Mouse (Mus musculus): ENCODE data around the gene Gm45234. TPM values are rescaled to one million over a fixed set of nuclear protein-coding genes. Genes with fewer than 3 reads are reported as not detected.

The Gm45234 gene
- polyA plus RNA-seq, 1 experiment = not detected

DNA sequence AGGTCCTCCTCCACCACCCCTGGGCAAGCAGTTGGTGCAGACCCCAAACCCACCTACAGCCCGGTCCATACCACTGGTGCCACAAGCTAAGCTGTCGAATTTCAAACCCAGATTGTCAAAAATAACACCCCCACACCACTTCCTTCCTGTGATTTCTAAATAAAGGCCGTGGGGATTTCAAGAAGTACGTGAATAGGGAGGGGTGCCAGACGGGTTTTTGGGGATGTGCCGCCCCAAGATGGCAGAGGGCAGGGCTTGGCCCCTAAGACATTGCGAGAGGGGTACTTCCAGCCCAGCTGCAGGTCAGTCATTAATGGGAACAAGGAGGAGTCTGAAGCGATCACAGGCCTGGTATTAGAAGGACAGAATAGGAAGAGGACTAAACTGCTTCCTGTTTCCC is 32.3 kb downstream of the Gm45234 start:
- no peak for TF ChIP-seq EP300 (IDR thresholded peaks at IDR 0.05; ENCODE audit: insufficient read depth, low read depth, low read length)
- no peak for TF ChIP-seq POLR2A (IDR thresholded peaks at IDR 0.05; ENCODE audit: insufficient read depth, low read length)
- no peak for TF ChIP-seq CTCF (IDR thresholded peaks at IDR 0.05; ENCODE audit: low read depth, low read length)
- Histone ChIP-seq H3K27me3 (ENCODE audit: control insufficient read depth, insufficient read depth, low read length, poor library complexity, severe bottlenecking) (no peaks in the 10 kb centered on the region), H3K4me1 (ENCODE audit: control insufficient read depth, insufficient read depth, low read length) (no peaks in the 10 kb centered on the region), H3K9ac (ENCODE audit: low read depth, poor library complexity, severe bottlenecking) (no peak overlapping the region), H3K9me3 (replicated peaks; ENCODE audit: control insufficient read depth, insufficient read depth, low read length, poor library complexity, severe bottlenecking) (no peaks in the 10 kb centered on the region), H3K4me3 (ENCODE audit: low read depth, low read length) (no peak overlapping the region), H3K36me3 (ENCODE audit: control insufficient read depth, insufficient read depth, low read length, poor library complexity, severe bottlenecking) (no peaks in the 10 kb centered on the region), H3K27ac (ENCODE audit: insufficient read depth, low read length) (no peak overlapping the region)

DNA sequence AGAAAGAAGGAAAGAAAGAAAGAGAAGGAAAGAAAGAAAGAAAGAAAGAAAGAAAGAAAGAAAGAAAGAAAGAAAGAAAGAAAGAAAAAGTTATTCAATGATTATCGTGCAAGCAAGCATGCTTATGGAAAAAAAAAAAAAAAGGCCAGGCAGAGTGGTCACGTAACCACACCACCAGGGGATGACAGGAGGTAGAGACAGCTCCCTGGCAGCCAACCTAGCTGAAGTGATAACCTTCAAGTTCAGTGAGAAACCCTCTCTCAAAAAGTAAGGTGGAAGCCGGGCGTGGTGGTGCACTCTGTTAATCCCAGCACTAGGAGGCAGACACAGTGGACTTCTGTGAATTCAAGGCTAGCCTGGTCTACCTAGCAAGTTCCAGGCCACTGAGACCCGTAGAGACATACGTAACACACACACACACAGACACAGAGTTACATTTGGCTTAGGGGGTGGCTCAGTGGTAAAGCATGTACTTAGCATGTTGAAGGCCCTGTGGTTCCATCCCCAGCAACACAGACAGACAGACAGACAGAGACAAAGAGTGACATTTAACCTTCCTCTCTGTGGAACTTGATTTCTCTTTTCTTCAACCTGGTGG is 32.8 kb downstream of the Gm45234 start:
- H3K4me3 ChIP-seq (ENCODE audit: low read depth, low read length) = no peak overlapping the region
- no peak overlapping the region for H3K9ac ChIP-seq (ENCODE audit: low read depth, poor library complexity, severe bottlenecking)
- no peak overlapping the region for H3K27ac ChIP-seq (ENCODE audit: insufficient read depth, low read length)
- no peaks in the 10 kb centered on the region for H3K4me1 ChIP-seq (ENCODE audit: control insufficient read depth, insufficient read depth, low read length)
- H3K9me3 ChIP-seq (replicated peaks; ENCODE audit: control insufficient read depth, insufficient read depth, low read length, poor library complexity, severe bottlenecking) = no peaks in the 10 kb centered on the region
- H3K27me3 ChIP-seq (ENCODE audit: control insufficient read depth, insufficient read depth, low read length, poor library complexity, severe bottlenecking) = no peaks in the 10 kb centered on the region
- no peaks in the 10 kb centered on the region for H3K36me3 ChIP-seq (ENCODE audit: control insufficient read depth, insufficient read depth, low read length, poor library complexity, severe bottlenecking)
- TF ChIP-seq EP300 (IDR thresholded peaks at IDR 0.05; ENCODE audit: insufficient read depth, low read depth, low read length) (no peak), POLR2A (IDR thresholded peaks at IDR 0.05; ENCODE audit: insufficient read depth, low read length) (no peak), CTCF (IDR thresholded peaks at IDR 0.05; ENCODE audit: low read depth, low read length) (no peak)

DNA sequence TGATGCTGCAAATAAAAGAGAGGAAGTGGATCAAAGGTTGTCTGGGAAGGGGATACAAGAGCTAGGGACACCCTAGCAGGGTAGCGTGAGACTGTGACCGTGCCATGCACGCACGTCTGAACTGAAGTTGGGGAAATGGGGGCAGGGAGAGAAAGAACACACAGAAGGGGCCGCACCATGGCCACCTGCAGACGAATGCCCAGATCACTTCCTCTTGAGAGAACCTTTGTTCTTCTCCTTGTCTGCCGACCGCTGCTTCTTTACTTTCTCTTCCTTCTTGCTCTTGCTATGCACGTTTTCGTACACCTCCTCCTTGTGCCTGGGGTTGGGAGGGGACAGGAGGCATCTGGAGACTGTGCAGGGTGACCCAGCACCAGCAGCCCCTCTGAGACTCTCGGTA is 34.9 kb downstream of the Gm45234 start:
- TF ChIP-seq POLR2A (IDR thresholded peaks at IDR 0.05; ENCODE audit: insufficient read depth, low read length) = no peak
- no peak for TF ChIP-seq EP300 (IDR thresholded peaks at IDR 0.05; ENCODE audit: insufficient read depth, low read depth, low read length)
- TF ChIP-seq CTCF (IDR thresholded peaks at IDR 0.05; ENCODE audit: low read depth, low read length) = no peak
- no peak overlapping the region for H3K27ac ChIP-seq (ENCODE audit: insufficient read depth, low read length)
- no peak overlapping the region for H3K9ac ChIP-seq (ENCODE audit: low read depth, poor library complexity, severe bottlenecking)
- H3K4me1 ChIP-seq (ENCODE audit: control insufficient read depth, insufficient read depth, low read length) = no peaks in the 10 kb centered on the region
- no peak overlapping the region for H3K4me3 ChIP-seq (ENCODE audit: low read depth, low read length)
- peaks cover 8% of the 10 kb centered on the region for H3K36me3 ChIP-seq (ENCODE audit: control insufficient read depth, insufficient read depth, low read length, poor library complexity, severe bottlenecking)
- H3K27me3 ChIP-seq (ENCODE audit: control insufficient read depth, insufficient read depth, low read length, poor library complexity, severe bottlenecking) = no peaks in the 10 kb centered on the region
- no peaks in the 10 kb centered on the region for H3K9me3 ChIP-seq (replicated peaks; ENCODE audit: control insufficient read depth, insufficient read depth, low read length, poor library complexity, severe bottlenecking)

DNA sequence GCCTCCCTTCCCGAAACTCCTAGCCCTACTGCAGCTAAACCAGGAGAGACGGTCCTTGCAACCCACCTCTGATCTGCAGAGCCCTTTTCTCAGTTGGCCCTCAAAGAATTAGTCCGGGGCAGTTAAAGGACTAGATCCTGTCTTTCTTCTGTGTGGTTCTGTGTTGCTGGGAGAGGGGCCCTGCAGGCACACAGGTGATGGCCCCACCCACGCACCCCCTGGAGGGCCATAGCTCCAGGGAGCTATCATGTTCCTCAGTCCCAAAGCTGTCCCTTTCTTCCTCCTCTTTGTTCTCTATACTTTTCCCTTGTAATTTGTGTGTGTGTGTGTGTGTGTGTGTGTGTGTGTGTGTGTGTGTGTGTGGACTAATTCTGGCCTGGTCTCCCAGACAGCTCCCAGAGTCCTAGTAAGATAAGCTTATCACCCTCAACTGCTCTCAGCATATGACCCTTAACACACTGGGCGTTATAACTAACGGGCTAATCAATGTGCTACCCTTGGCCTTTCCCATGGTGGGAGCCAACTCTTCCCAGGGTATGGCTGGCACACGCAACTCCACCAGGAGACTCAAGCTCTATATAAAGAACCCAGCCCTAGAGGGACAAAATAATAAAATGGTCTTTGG is 36.4 kb downstream of the Gm45234 start:
- Histone ChIP-seq H3K9me3 (replicated peaks; ENCODE audit: control insufficient read depth, insufficient read depth, low read length, poor library complexity, severe bottlenecking) (no peaks in the 10 kb centered on the region), H3K27me3 (ENCODE audit: control insufficient read depth, insufficient read depth, low read length, poor library complexity, severe bottlenecking) (no peaks in the 10 kb centered on the region), H3K9ac (ENCODE audit: low read depth, poor library complexity, severe bottlenecking) (peak overlapping the region; percentile 82), H3K4me1 (ENCODE audit: control insufficient read depth, insufficient read depth, low read length) (no peaks in the 10 kb centered on the region), H3K27ac (ENCODE audit: insufficient read depth, low read length) (peak overlapping the region; percentile 3; the same call in 1 of the 2 replicates), H3K4me3 (ENCODE audit: low read depth, low read length) (peak overlapping the region; percentile 72), H3K36me3 (ENCODE audit: control insufficient read depth, insufficient read depth, low read length, poor library complexity, severe bottlenecking) (peaks cover 23% of the 10 kb centered on the region)
- no peak for TF ChIP-seq POLR2A (IDR thresholded peaks at IDR 0.05; ENCODE audit: insufficient read depth, low read length)
- TF ChIP-seq CTCF (IDR thresholded peaks at IDR 0.05; ENCODE audit: low read depth, low read length) = no peak
- TF ChIP-seq EP300 (IDR thresholded peaks at IDR 0.05; ENCODE audit: insufficient read depth, low read depth, low read length) = no peak

DNA sequence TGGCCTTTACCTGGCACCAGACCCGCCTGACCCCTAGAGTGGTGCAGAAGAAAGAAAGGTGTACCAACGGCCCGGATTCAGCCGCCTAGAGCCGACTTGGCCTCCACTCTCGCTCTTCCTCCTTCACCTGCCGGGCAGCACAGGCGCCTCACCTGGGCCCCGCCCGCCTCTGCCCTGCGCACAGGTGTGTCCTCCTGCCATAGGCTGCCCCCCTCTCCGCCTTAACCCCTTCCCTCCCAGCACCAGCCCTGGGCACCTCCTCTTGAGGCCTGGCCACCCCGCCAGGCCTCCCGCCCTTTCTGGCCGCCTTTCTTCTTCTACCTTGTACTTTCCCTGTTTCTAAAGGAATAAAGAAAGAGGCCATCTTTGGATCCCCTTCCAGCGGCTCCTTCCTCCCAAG is 37.1 kb downstream of the Gm45234 start:
- TF ChIP-seq POLR2A (IDR thresholded peaks at IDR 0.05; ENCODE audit: insufficient read depth, low read length) = no peak
- no peak for TF ChIP-seq EP300 (IDR thresholded peaks at IDR 0.05; ENCODE audit: insufficient read depth, low read depth, low read length)
- TF ChIP-seq CTCF (IDR thresholded peaks at IDR 0.05; ENCODE audit: low read depth, low read length) = no peak
- no peaks in the 10 kb centered on the region for H3K27me3 ChIP-seq (ENCODE audit: control insufficient read depth, insufficient read depth, low read length, poor library complexity, severe bottlenecking)
- peak overlapping the region; percentile 82 for H3K9ac ChIP-seq (ENCODE audit: low read depth, poor library complexity, severe bottlenecking)
- peak overlapping the region; percentile 3; the same call in 1 of the 2 replicates for H3K27ac ChIP-seq (ENCODE audit: insufficient read depth, low read length)
- peaks cover 27% of the 10 kb centered on the region for H3K36me3 ChIP-seq (ENCODE audit: control insufficient read depth, insufficient read depth, low read length, poor library complexity, severe bottlenecking)
- H3K9me3 ChIP-seq (replicated peaks; ENCODE audit: control insufficient read depth, insufficient read depth, low read length, poor library complexity, severe bottlenecking) = no peaks in the 10 kb centered on the region
- no peaks in the 10 kb centered on the region for H3K4me1 ChIP-seq (ENCODE audit: control insufficient read depth, insufficient read depth, low read length)
- H3K4me3 ChIP-seq (ENCODE audit: low read depth, low read length) = peak overlapping the region; percentile 72

DNA sequence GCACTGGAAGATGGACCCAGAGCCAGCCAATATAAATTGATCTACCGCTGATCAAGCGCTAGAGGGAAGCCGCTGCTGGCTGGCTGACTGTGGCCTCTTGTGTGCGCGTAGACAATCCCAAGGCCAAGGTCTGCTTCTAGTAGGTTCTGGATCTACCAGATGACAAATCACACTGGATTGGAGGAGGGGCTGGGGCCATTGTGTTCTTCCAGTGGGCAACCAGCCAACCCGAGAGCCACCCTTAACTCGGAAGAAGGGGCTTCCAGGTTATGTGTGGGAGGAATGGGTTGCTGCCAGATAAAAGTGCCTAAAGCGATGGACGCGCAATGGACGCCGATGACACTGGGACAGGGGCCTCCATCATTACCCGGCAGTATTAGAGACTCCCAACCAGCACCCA is 37.9 kb downstream of the Gm45234 start:
- TF ChIP-seq CTCF (IDR thresholded peaks at IDR 0.05; ENCODE audit: low read depth, low read length) (no peak), POLR2A (IDR thresholded peaks at IDR 0.05; ENCODE audit: insufficient read depth, low read length) (no peak), EP300 (IDR thresholded peaks at IDR 0.05; ENCODE audit: insufficient read depth, low read depth, low read length) (no peak)
- Histone ChIP-seq H3K9ac (ENCODE audit: low read depth, poor library complexity, severe bottlenecking) (peak overlapping the region; percentile 82), H3K4me1 (ENCODE audit: control insufficient read depth, insufficient read depth, low read length) (no peaks in the 10 kb centered on the region), H3K36me3 (ENCODE audit: control insufficient read depth, insufficient read depth, low read length, poor library complexity, severe bottlenecking) (peaks cover 27% of the 10 kb centered on the region), H3K9me3 (replicated peaks; ENCODE audit: control insufficient read depth, insufficient read depth, low read length, poor library complexity, severe bottlenecking) (no peaks in the 10 kb centered on the region), H3K4me3 (ENCODE audit: low read depth, low read length) (peak overlapping the region; percentile 72), H3K27ac (ENCODE audit: insufficient read depth, low read length) (peak overlapping the region; percentile 27; the same call in 1 of the 2 replicates), H3K27me3 (ENCODE audit: control insufficient read depth, insufficient read depth, low read length, poor library complexity, severe bottlenecking) (no peaks in the 10 kb centered on the region)
